Mouse (Mus musculus) naive thymus-derived CD4-positive, alpha-beta T cell, adult 2 months (primary cell): ENCODE measurements around the gene Hist2h2aa2.
A peak's percentile ranks its signal among the peaks of the same experiment; 100 is the strongest.
"Not testable (repeated sequence)": the region's sequence is repeated elsewhere in the genome, so short reads cannot be mapped to it uniquely, and the experiment has no call there.

ENCODE experiments used
- DNase-seq: peaks from one replicate; pipeline ENCODE4 v3.0.0-alpha.2; 2011; ENCODE audit warnings: low read depth

Hist2h2aa2 gene

DNA sequence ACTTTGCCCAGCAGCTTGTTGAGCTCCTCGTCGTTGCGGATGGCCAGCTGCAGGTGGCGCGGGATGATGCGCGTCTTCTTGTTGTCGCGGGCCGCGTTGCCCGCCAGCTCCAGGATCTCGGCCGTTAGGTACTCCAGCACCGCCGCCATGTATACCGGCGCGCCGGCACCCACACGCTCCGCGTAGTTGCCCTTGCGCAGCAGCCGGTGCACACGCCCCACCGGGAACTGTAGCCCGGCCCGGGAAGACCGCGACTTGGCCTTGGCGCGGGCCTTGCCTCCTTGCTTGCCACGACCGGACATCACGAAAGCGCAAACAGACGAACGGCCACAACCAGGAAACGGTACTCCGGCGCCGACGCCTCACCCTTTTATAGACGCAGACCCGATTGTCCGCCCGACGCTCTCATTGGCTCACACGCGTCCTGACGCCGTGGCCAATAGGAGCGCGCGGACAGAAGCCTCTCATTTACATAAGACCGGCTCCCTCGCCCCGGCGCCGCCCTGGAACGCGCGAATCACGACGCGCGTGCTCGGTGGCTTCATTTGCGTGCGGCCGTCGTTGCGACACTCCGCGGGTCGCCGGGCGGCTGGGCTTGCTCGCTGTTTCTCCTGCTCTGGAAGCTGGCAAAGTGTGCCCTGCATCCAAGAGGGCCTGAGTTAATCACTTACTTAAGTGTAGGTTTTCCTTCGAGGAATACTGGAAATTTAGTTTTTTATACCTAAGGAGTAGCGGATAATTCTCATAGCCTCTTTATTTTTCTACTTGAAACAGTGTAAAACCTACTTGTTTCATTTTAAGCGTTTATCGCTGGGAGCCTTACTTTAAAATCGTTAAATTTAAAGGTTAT lies at the start of gene Hist2h2aa2:
Gene Hist2h2aa2, minus strand, starts transcription at position 328 of the 850 bp plus-strand sequence.
- DNase-seq = peak; percentile 74

DNA sequence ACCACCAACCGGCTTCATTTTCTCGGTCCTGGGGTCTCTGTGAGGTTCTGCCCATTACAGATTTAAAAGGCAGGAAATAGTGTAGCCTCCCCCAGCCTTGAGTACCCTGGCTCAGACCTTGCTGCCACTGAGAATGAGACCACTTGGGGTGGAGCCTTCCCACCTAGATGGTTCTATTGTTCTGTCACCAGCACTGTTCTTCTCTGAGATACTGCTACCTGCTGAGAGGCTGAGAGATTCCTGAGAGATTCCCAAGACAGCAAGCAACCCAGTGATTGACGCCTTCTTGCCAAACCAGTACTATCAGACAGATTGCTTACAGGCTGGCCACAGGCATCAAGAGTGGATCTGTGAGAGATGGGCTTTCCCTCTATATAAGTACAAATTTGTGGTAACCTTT lies 49.1 kb upstream of the Hist2h2aa2 start:
- no peak for DNase-seq

DNA sequence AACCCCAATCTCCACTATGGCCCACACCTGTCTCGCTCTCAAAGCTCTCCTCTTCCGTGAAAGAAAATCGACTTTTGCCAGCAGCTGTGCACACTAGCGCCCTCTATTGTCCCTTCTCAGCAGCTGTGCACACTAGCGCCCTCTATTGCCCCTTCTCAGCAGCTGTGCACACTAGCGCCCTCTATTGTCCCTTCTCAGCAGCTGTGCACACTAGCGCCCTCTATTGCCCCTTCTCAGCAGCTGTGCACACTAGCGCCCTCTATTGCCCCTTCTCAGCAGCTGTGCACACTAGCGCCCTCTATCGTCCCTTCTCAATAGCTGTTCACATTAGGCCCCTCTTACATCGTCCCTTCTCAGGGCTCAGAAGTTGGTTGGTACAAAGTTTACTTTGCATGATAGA lies 47.3 kb upstream of the Hist2h2aa2 start:
- DNase-seq = not testable (repeated sequence)

DNA sequence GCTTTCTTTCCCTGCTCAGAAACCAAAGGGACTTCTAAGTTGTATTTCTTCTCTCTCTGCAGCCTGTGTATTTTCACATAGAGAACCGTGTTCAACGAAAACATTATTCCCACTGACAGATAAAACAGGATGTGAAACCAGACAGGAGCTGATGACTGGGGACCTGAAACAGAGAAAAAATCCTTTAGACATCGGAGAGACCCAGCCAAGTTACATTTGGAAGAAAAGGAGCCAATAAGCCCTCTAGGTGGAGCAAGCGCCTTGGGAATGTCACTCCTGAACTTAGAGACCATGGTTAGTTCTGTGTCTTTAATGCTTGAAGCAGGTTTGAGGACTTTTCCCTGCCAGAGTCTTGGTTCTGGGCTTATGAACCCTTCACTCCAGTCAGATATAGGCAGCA lies 44.4 kb upstream of the Hist2h2aa2 start:
- DNase-seq = no peak

DNA sequence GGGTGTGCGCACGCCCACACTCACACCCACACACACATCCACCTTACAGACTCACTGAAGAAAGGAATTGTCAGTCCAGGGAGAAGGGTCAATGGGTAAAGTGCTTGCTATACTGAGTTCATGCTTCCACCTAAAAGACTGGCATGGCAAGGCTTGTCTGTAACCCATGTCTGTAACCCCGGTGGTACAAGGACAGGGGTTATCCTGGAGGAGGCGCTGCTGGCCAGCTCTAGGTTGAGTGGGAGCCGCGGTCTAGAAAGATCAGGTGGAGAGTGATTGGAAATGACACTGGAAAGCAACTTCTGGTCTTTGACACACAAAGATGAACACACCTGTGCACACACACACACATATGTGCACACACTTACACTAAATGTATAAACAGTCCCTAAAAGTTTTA lies 40.6 kb upstream of the Hist2h2aa2 start:
- DNase-seq = no peak

DNA sequence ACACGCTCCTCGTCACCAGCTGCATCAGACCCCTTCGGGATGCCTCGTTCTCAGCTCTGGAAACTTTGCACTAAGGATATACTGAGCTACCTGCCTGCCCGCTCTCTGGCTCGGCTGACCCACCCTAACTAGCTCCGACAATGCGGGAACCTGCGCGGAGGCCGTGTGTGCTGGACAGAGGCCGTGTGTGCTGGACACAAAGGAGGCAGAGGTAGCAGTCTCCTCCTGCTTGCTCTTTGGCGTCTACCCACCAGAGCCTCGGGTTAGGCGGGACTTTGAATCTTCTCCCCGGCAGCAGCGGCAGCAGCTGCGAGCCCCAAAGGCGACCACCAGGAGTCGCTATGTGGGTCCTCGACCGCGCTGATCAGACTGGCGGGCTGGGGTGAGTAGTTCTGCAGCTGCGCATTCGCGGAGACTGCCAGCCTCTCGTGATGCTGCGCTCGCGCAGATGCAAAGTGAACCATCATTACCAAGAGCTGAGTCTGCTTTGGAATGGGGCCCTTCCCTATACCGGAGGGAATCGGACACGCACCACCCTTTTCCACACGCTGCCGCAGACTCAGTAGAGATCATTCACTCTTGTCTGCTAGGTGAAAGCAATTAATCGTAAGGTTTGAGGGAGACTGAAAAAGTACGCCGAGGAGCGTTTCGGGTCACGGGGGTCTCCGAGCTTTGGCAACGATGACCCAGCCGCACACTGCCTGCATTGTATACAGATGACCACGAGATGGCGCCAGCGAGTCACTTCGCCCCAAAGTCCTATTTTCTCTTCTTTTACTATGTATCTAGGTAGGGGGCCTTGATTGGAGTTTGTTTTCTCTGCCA lies 37.9 kb upstream of the Hist2h2aa2 start:
- peak; percentile 97 for DNase-seq

DNA sequence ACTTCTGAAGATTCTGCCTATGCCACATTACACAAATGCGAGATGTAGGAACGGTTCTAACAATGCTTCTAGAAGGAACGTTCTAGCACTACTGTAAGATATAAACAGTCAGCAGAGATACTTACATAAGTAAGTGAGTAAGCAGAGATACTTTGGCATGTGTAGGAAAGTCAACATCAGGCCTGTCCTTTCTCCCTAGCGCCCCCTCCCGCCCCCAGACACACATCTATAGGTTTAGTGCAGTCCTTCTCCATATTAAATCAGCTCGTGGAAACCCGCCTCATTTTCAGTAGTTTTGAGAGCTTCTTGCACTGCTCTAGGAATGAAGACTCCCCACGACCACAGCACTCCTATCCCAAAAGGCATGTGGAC lies 37.3 kb upstream of the Hist2h2aa2 start:
- DNase-seq = peak; percentile 82

DNA sequence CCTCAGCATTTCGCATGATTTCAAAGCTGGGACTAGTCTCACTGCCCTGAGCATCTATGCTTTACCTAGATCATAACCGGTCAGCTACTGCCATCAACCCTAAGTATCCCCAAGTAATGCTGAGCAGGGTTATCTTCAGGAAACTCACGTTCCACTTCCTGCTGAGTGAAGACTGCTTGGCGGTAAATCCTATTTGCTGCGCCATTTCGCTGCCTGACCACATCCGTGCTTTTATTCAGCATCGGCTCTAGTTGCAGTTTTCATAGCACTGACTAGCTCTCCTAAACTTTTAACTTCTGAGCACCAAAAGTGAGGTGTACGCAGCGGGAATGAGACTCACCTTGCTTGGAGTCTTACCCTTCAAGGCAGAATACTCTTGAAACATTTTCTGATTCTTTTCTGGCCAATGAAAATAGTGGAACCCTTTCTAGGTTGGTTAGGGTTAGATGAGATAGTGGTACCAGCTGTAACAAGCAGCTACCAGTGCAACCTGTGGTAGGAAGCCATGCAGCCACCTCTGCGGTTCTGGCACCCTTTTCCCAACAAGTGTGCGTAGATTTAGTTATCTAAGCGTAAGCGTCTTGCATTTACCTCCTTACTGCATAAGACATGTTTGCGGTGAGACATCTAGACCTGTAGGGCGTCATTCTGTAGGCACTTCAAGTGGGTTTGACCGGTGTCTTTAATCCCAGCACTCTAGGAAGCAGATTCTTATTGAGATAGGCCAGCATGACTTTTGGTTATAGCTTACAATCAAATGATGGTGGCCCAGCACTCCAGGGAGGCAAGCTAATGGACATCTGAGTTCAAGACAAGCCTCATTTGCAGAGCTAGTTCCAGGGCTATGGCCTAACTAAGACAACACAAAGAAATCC lies 33.8 kb upstream of the Hist2h2aa2 start:
- DNase-seq = peak; percentile 82

DNA sequence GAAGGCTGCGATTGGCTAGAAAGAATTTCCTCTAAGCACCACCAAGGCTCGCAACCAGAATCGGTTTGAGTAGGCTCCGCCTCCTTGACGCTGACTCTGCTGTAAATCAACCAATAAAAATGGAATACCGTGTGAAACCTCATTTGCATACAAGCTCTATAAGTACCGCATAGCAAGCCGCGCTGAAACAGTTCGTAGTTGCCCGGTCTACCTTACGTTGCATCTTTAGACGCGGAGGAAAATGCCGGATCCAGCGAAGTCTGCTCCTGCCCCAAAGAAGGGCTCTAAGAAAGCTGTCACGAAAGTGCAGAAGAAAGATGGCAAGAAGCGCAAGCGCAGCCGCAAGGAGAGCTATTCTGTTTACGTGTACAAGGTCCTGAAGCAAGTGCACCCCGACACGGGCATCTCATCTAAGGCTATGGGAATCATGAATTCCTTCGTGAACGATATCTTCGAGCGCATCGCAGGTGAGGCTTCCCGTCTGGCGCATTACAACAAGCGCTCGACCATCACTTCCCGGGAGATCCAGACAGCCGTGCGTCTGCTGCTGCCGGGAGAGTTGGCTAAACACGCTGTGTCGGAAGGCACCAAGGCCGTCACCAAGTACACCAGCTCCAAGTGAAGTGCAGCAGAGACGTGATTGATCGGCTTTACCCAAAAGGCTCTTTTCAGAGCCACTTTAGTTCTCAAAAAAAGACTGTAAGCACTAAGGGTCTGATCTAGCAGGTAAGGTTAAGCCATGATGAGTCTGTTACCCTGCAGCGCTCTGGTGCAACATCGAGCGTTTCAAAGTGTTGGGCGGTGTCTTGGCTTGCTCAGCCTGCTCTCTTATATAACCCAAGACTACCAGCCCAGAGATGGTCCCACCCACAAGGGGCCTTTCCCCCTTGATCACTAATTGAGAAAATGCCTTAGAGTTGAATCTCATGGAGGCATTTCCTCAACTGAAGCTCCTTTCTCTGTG lies 29.7 kb upstream of the Hist2h2aa2 start, which contains the start of gene Hist2h2bb:
Gene Hist2h2bb, plus strand, starts transcription at position 242 of the 964 bp plus-strand sequence.
- DNase-seq = peak; percentile 98

DNA sequence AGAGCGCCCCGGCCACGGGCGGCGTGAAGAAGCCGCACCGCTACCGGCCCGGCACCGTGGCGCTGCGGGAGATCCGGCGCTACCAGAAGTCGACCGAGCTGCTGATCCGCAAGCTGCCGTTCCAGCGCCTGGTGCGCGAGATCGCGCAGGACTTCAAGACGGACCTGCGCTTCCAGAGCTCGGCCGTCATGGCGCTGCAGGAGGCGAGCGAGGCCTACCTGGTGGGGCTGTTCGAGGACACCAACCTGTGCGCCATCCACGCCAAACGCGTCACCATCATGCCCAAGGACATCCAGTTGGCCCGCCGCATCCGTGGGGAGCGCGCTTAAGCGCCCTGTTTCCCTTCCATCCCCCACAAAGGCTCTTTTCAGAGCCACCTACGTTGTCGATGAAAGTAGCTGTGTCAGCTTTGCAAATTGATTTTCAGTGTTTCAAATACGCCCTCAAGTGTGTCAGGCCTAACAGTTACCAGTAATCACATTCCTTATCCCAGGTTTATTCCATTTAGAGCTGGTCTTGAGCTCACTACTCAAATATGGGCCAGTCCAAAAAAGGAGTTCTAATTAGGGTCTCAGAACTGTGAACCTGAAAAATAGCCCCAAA lies 28.8 kb upstream of the Hist2h2aa2 start:
- not testable (repeated sequence) for DNase-seq

DNA sequence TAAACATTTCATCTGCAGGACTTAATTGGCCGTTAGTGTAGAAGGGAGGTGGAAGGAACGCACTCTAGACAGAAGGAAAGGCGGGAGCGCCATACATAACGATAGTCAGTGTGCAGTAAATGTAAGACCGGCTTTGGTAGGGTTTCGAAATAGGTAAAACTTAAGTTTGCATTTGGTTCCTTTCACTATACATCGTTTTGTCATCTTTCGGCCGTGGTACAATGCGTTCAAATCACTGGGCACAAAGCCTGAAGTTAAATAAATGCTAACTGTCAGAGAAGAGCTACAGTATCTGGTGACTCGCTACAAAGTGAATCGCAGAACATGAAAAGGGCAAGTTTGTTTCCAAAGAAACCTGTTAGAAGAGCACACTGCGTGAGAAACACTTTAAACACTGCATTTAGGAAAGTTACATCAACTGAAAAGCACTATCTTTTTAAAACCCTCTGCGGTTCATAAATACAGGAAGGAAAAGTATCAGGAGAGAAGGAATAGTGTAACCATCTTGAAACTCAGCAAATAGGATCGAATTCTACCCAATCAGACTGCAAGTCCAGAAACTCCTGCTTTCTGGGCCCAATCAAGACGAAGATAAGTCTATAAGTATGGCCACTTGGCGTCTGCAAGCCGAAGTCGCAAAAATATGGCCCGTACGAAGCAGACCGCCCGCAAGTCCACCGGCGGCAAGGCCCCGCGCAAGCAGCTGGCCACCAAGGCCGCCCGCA lies 28.1 kb upstream of the Hist2h2aa2 start, which contains the start of gene Hist2h3b:
Gene Hist2h3b, plus strand, starts transcription at position 604 of the 725 bp plus-strand sequence.
- DNase-seq = peak; percentile 81

DNA sequence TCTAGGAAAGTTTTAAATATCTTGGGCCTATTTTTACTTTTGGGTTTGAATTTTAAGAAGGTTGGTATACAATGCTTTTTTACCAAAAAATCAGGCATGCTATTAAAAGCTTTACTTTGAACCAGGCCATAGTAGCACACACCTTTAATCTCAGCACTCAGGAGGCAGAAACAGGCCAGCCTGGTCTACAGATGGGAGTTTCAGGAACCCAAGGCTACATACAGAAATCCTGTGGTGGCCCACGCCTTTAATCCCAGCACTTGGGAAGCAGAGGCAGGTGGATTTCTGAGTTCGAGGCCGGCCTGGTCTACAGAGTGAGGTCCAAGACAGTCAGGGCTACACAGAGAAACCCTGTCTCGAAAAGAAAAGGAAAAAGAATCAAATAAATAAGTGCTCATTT lies 27.5 kb upstream of the Hist2h2aa2 start:
- DNase-seq = no peak

DNA sequence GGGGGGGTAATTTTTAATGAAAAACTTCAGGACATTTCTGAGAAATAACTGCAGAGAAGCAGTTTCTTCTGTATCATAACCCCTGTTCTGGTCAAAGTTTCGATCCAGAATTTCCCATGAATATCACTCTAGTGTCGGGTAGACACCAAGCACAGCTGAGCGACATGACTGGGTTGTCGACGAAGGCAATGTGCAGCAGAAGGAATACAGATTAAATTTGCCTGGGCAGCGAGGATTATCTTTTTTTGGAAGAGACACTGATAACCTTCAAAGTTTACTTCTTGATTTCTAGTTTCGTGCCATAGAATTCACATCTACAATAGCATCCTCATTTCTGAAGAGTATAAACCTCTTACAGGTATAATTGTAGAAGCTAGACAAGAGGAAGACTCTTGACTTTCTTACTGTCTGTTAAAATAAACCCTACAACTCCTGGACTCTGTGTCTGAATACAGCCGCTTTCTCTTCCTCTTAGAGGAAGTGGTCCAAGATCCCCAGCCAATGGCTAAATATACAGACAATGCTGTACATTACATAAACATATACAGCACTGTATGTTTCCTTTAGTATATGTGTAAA lies 26.1 kb upstream of the Hist2h2aa2 start:
- no peak for DNase-seq

DNA sequence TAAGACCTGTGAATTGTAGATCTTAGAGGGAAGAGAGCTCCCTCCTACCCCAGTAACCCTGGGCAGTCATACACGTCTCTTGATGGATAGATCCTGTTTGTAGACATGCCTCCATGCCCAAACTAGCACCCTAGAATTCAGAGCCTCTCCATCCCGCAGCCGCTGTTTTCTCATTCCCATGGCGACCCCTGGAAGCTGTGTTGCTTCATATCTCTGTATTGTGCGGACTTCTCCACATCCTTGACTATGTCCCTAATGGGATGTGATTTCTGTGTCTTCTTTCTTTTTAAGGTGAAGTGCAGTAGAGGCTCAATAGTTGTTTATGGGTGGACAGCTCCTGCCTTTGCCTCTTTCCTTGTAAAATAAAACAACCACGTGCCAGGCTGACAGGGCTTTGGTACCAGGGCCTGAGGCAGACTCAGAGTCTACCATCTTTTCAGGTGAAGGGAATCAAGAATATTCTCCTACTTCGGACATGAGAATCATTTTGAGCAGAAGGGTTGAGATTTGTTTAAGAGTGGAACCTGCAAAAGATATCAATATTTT lies 24.4 kb upstream of the Hist2h2aa2 start:
- peak; percentile 39 for DNase-seq

DNA sequence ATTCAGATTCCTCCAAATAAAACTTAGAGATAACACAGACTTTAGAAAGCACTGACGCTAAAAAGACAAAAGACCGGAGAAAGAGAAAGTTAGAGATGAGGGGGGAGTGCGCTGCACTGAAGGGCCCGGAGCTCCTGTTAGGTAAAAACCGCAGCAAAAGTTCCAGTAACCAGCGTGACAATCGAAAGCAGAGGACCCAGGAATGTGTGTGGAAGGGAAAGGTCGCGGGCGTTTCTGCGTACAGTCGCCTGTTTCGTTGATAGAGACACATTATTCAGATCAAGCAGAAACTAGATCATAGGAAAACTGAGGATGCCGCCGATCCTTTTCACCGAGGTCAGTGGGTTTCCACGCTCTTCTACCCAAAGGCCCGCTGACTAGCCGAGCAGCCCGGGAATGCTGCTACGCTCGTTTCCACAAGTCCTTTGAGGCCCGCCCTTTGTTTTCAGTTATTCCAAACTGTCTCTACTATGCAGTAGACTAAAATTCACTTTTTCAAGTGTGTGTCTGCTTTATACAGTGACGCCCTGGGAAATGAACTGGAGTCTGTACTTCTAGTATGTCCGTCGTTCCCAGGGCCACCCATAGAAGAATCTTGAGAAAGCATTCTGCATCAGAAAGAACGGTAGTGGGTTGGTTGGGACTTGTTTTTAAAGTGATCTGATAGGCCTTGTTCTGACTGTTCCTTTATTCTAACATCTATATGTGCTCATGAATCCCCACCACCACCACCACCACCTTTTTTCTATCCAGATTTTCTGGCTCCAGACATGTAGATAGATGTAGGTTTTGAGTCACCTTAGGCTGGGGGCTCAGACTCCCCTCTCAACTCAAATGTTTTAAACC lies 23.7 kb upstream of the Hist2h2aa2 start:
- DNase-seq = no peak

DNA sequence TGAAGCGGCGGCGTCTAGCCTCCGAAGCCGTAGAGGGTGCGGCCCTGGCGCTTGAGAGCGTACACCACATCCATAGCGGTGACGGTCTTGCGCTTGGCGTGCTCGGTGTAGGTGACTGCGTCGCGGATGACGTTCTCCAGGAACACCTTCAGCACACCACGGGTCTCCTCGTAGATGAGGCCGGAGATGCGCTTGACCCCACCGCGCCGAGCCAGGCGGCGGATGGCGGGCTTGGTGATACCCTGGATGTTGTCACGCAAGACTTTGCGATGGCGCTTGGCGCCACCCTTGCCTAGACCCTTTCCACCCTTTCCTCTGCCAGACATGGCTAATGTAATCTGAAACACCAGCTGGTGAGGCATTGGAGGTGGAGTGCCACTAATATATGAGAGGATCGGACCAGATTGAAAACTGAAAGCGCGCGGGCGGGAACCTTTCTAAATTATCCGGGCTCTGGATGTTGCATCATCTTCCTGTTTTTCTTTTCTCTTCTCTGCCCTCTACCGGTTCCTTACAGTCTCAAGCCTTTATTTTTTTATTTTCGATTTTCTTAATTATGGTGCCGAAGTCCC lies 23.0 kb upstream of the Hist2h2aa2 start, which contains the start of gene Hist2h4:
Gene Hist2h4, minus strand, starts transcription at position 333 of the 572 bp plus-strand sequence.
- DNase-seq = peak; percentile 97

DNA sequence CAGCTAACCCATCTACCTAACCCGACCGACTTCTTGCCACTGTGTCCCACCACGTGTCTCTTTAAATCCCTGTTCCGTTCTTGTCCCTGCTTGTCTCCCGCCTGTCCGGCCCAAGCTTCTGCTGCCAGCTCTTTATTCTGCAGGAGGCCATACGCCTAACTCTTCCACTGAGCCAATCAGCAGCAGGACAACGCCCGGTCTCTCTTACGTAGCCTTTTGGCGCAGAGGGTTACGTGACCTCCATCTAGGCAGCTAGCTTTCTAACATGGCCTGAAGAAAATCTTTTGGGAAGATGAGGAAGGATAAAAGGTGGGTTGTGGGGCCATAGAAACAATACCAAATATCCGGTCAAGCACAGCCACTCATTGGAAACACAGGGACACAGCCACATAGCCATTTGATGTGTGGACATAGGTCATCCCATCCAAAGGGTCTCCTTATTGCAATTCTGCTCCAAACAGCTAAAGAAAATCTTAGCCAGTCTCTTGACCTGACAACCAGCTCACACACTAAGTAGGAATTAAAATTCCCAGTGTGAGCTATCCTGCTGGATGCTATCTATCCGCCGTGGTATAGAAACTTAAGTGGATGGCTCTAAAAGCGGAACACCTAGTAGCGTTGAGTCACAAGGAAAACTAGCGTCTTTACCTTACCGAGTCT lies 22.3 kb upstream of the Hist2h2aa2 start:
- DNase-seq = peak; percentile 83
